Mouse (Mus musculus): Measurements from ENCODE around the gene Rnf19b. TPM values are rescaled to one million over a fixed set of nuclear protein-coding genes. Genes with fewer than 3 reads are reported as not detected.
A peak's percentile ranks its signal among the peaks of the same experiment; 100 is the strongest.

Gene Rnf19b
- polyA plus RNA-seq, 1 experiment from 2014 or later: 7.9 TPM

DNA sequence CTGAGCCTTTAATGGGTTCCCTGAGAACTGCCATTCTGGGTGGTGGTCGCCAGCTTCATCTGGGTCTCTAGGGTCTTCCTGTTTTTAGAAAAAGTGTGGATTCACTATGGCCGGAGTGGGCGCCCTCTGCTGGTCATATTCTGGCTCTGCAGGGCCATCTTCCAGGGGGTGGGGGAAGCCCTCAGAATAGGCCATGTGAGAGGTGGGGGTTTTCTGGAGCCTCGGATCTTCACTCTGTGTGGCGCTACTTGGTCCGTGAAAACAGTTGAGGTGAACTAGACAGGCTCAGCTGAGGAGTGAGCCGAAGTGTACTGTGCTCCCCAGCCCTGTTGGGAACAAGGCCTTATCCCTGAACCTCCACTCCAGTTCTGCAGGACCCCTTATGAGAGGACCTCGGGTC, 72.1 kb downstream of the Rnf19b start:
- H3K4me3 ChIP-seq: peak overlapping the region; percentile 54
- 1% methylated on average over 8 of the region's 8 CpGs for WGBS
- H3K27ac ChIP-seq (replicated peaks): peak overlapping the region; percentile 78
- H3K4me1 ChIP-seq: peaks cover 54% of the 10 kb centered on the region
- peak; percentile 85 for DNase-seq (ENCODE audit: low spot score)
- no peaks in the 10 kb centered on the region for H3K36me3 ChIP-seq (replicated peaks)
- peaks cover 43% of the 10 kb centered on the region for H3K27me3 ChIP-seq (replicated peaks; ENCODE audit: low read depth, poor library complexity, severe bottlenecking)
- H3K9me3 ChIP-seq: no peaks in the 10 kb centered on the region

DNA sequence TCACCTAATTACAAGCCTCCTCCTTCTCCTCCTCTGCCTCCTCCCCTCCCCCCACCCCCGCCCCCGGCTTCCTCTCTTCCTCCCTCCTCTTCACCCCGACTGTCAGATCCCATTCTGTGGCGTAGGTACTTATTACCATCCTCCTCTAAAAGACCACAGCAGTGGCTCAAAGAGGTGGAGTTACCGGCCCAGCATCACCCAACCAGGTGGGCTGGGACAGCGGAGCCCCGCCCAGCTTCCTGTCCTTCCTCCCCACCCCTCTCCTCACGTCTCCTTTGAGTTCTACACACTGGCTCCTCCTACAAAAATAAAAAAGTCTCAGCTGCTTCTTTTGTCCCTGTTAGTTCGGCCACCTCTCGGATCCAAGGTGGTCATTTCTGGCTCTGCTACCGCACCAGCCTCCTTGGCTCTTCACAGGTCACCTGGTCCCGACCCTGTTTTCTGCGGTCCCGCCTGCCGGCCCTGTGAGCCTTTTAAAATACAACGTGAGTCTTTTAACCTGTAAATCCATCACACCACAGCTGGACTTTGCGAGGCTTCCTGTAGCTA, 72.8 kb downstream of the Rnf19b start:
- peaks cover 43% of the 10 kb centered on the region for H3K27me3 ChIP-seq (replicated peaks; ENCODE audit: low read depth, poor library complexity, severe bottlenecking)
- no peaks in the 10 kb centered on the region for H3K36me3 ChIP-seq (replicated peaks)
- H3K4me1 ChIP-seq: peaks cover 53% of the 10 kb centered on the region
- WGBS: 3% methylated on average over 17 of the region's 17 CpGs
- H3K4me3 ChIP-seq: peak overlapping the region; percentile 54
- peak; percentile 81 for DNase-seq (ENCODE audit: low spot score)
- no peaks in the 10 kb centered on the region for H3K9me3 ChIP-seq
- peak overlapping the region; percentile 78 for H3K27ac ChIP-seq (replicated peaks)

DNA sequence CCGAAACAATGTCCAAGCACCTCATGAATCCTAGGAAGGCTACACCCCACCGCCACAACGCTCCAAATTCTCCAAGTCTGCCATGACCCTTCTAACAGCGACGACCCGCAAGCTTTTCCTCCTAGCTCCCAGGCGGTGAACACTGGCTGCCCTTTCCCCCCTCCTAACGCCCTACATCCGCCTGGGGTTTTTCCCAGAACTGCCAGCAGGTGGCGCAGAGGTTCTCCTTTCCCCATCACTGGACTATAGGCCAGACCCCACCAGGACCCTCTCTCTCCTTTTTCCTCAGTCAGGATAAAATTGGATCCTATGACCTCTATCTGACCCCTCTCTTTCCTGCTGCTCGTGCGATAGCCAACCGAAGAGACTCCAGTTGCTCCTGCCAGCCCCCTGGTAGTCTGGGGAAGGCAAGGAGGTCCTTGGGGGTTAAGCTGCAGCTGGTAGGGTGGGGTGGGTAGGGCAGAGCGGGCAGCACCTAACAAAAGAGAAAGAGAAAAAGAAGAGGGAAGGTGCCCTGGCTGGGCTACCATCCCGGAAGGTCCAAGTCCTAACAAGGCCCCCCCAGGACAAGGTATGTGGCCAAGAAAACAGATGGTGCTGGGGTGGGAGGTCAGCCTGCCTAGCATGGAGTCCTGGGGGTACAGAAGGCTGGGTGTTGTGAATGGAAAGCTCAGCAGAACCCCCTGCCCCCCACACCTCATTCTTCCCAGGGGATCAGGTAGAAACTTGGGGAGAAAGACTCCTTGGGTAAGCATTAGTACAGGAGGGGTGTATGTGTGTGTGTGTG, 76.9 kb downstream of the Rnf19b start:
- Histone ChIP-seq H3K4me1 (peaks cover 48% of the 10 kb centered on the region), H3K27ac (replicated peaks) (0 out of 2 replicates have a peak overlapping the region, but pooled peaks have one; percentile 52), H3K9me3 (no peaks in the 10 kb centered on the region), H3K27me3 (replicated peaks; ENCODE audit: low read depth, poor library complexity, severe bottlenecking) (peaks cover 65% of the 10 kb centered on the region), H3K4me3 (peak overlapping the region; percentile 29), H3K36me3 (replicated peaks) (no peaks in the 10 kb centered on the region)
- DNase-seq (ENCODE audit: low spot score): peak; percentile 92
- 12% methylated on average over 15 of the region's 15 CpGs for WGBS

Other genes starting within 250 kb of the Rnf19b start
- 10.6 and 11.9 TPM in 2 replicates for gene Trim62, start 174.7 kb upstream of the Rnf19b start, polyA plus RNA-seq (2016; fragmentation: Nextera tagmentation; extraction: Ambion mirVana)
- 11.4 and 12.1 TPM in 2 replicates for gene Azin2, start 95.8 kb upstream of the Rnf19b start, polyA plus RNA-seq (2016; fragmentation: Nextera tagmentation; extraction: Ambion mirVana)
- 219 and 224 TPM in 2 replicates for gene Ak2, start 66.3 kb upstream of the Rnf19b start, polyA plus RNA-seq (2016; fragmentation: Nextera tagmentation; extraction: Ambion mirVana)
- 10.6 and 11.8 TPM in 2 replicates for gene Tmem54, start 47.3 kb downstream of the Rnf19b start, polyA plus RNA-seq (2016; fragmentation: Nextera tagmentation; extraction: Ambion mirVana)
- gene Hpca, start 63.8 kb downstream of the Rnf19b start, polyA plus RNA-seq (2016; fragmentation: Nextera tagmentation; extraction: Ambion mirVana): 0.66 and 1.8 TPM in 2 replicates
- 1.5 TPM in 2 replicates for gene Fndc5, start 78.7 kb downstream of the Rnf19b start, polyA plus RNA-seq (2016; fragmentation: Nextera tagmentation; extraction: Ambion mirVana)
- 29.5 and 29.8 TPM in 2 replicates for gene S100pbp, start 131.5 kb downstream of the Rnf19b start, polyA plus RNA-seq (2016; fragmentation: Nextera tagmentation; extraction: Ambion mirVana)
- 96.0 and 105 TPM in 2 replicates for gene Yars, start 131.5 kb downstream of the Rnf19b start, polyA plus RNA-seq (2016; fragmentation: Nextera tagmentation; extraction: Ambion mirVana)
- gene C77080, start 203.1 kb downstream of the Rnf19b start, polyA plus RNA-seq (2016; fragmentation: Nextera tagmentation; extraction: Ambion mirVana): 3.3 and 3.5 TPM in 2 replicates
- 0.48 and 0.71 TPM in 2 replicates for gene Sync, start 229.3 kb downstream of the Rnf19b start, polyA plus RNA-seq (2016; fragmentation: Nextera tagmentation; extraction: Ambion mirVana)